Mouse (Mus musculus): Measurements from ENCODE around the gene Afdn. TPM values are rescaled to one million over a fixed set of nuclear protein-coding genes. Genes with fewer than 3 reads are reported as not detected.
A peak's percentile ranks its signal among the peaks of the same experiment; 100 is the strongest.

The Afdn gene
- polyA plus RNA-seq, 1 experiment from 2014 or later = 123 TPM

DNA sequence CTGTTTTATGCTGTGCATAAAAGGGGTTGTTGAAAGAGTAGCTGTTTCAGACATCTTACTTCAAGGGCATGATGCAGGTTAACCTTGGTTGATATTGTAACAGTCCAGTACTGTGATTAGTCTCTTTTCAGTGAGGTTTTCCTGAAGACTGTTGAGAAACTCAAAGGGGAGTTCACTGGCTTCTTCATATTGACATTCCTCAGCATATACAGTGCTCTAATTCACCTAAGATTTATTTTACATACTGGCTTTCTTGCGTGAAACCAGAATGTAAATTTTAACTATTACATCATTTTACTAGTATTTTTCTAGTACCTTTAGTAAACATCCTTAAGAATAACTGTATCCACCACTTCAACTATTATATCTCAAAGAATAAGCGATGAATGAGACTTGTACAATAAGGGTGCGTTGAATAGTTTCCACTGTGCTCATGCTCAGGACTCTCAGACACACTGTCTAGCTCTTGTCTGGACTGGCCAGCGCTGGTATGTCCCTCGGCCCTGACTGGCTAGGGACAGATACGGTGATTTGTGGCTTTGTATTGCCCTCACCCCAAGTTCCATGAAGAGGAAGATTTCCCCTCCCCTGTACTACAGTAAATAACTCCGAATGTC is 129.6 kb downstream of the Afdn start:
- peak; percentile 76 for DNase-seq (ENCODE audit: low spot score, missing footprints)
- Histone ChIP-seq H3K27ac (ENCODE audit: low read depth, low read length) (no peak overlapping the region), H3K9me3 (ENCODE audit: control insufficient read depth, low read length) (no peaks in the 10 kb centered on the region), H3K4me3 (ENCODE audit: low read depth, low read length) (no peak overlapping the region), H3K4me1 (ENCODE audit: control insufficient read depth, insufficient read depth, low read length) (no peaks in the 10 kb centered on the region), H3K36me3 (ENCODE audit: control insufficient read depth, insufficient read depth, low read length) (peaks cover 8% of the 10 kb centered on the region; the same call in 1 of the 2 replicates), H3K4me2 (no peak overlapping the region), H3K9ac (ENCODE audit: low read length) (no peak overlapping the region), H3K27me3 (ENCODE audit: control insufficient read depth, insufficient read depth, low read length) (no peaks in the 10 kb centered on the region)
- ATAC-seq (ENCODE audit: low FRiP score) = no peak
- WGBS = 94% methylated on average over 7 of the region's 7 CpGs

DNA sequence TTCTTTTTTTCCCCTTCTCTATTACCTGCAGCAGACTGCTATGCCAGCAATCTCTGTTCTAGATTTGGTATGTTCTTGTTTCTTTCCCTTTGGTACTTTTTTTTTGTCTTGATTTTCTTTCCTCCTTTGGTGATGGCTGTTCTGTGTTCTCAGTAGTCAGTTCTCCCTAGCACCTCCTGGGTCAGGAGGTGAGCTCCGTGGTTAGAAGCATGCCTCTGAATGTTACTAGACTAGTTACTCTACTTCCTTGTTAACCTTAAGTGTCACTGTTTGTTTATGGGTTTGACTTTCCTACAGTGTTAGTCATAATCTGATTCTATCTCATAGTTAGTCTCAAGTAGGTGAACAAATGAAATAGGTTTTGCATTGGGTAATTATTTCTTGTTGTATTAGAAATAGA is 130.6 kb downstream of the Afdn start:
- H3K27me3 ChIP-seq (ENCODE audit: control insufficient read depth, insufficient read depth, low read length) = no peaks in the 10 kb centered on the region
- H3K4me1 ChIP-seq (ENCODE audit: control insufficient read depth, insufficient read depth, low read length) = no peaks in the 10 kb centered on the region
- DNase-seq (ENCODE audit: low spot score, missing footprints) (peak; percentile 45), ATAC-seq (ENCODE audit: low FRiP score) (no peak)
- H3K36me3 ChIP-seq (ENCODE audit: control insufficient read depth, insufficient read depth, low read length) = peaks cover 8% of the 10 kb centered on the region; the same call in 1 of the 2 replicates
- no peak overlapping the region for H3K27ac ChIP-seq (ENCODE audit: low read depth, low read length)
- no peak overlapping the region for H3K4me2 ChIP-seq
- 92% methylated on average over 1 of the region's 1 CpGs for WGBS
- H3K9me3 ChIP-seq (ENCODE audit: control insufficient read depth, low read length) = no peaks in the 10 kb centered on the region
- no peak overlapping the region for H3K4me3 ChIP-seq (ENCODE audit: low read depth, low read length)
- H3K9ac ChIP-seq (ENCODE audit: low read length) = no peak overlapping the region

DNA sequence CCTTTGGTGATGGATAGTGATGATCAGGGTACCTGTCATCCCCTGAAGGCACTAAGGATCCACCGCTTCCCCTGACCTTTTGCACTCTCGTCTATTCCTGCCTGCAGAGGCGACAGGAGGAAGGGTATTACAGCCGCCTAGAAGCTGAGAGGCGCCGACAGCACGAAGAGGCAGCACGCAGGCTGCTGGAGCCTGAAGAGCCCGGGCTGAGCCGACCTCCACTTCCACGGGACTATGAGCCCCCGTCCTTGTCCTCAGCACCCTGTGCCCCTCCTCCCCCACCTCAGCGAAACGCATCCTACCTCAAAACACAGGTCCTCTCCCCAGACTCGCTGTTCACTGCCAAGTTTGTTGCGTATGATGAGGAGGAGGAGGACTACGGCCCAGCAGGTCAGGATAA is 138.5 kb downstream of the Afdn start:
- WGBS = 88% methylated on average over 17 of the region's 17 CpGs
- H3K27ac ChIP-seq (ENCODE audit: low read depth, low read length) = no peak overlapping the region

DNA sequence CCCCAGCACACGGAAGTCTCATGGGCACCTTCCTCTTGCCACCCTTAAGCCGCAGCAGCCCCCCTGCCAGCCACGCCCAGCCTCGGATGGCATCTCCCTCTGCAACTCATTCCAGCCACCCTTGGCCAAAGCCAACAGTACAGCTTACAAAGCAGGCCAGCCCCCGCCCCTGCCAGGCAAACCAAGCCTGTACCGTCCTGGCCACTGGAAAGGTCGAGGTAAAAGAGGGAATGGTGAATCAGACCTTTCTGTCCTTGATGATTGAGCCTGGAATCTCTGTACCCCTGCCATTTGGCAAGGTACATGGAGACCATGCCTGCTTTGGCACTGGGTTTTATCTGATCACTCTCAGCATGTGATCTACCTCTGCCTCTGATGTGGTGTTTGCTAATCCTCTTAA is 138.9 kb downstream of the Afdn start:
- DNase-seq (ENCODE audit: low spot score, missing footprints) (no peak), ATAC-seq (ENCODE audit: low FRiP score) (no peak)
- Histone ChIP-seq H3K9ac (ENCODE audit: low read length) (no peak overlapping the region), H3K36me3 (ENCODE audit: control insufficient read depth, insufficient read depth, low read length) (peaks cover 12% of the 10 kb centered on the region), H3K4me1 (ENCODE audit: control insufficient read depth, insufficient read depth, low read length) (no peaks in the 10 kb centered on the region), H3K27me3 (ENCODE audit: control insufficient read depth, insufficient read depth, low read length) (no peaks in the 10 kb centered on the region), H3K4me2 (no peak overlapping the region), H3K27ac (ENCODE audit: low read depth, low read length) (no peak overlapping the region), H3K4me3 (ENCODE audit: low read depth, low read length) (no peak overlapping the region), H3K9me3 (ENCODE audit: control insufficient read depth, low read length) (no peaks in the 10 kb centered on the region)
- WGBS = 91% methylated on average over 7 of the region's 7 CpGs

More for the DNA sequence above, 138.5 kb downstream of the Afdn start:
- no peak overlapping the region for H3K9ac ChIP-seq (ENCODE audit: low read length)
- H3K27me3 ChIP-seq (ENCODE audit: control insufficient read depth, insufficient read depth, low read length) = no peaks in the 10 kb centered on the region
- DNase-seq (ENCODE audit: low spot score, missing footprints) = peak; percentile 19
- peaks cover 12% of the 10 kb centered on the region for H3K36me3 ChIP-seq (ENCODE audit: control insufficient read depth, insufficient read depth, low read length)
- ATAC-seq (ENCODE audit: low FRiP score) = no peak
- no peak overlapping the region for H3K4me3 ChIP-seq (ENCODE audit: low read depth, low read length)
- no peaks in the 10 kb centered on the region for H3K9me3 ChIP-seq (ENCODE audit: control insufficient read depth, low read length)
- H3K4me1 ChIP-seq (ENCODE audit: control insufficient read depth, insufficient read depth, low read length) = no peaks in the 10 kb centered on the region
- H3K4me2 ChIP-seq = no peak overlapping the region

DNA sequence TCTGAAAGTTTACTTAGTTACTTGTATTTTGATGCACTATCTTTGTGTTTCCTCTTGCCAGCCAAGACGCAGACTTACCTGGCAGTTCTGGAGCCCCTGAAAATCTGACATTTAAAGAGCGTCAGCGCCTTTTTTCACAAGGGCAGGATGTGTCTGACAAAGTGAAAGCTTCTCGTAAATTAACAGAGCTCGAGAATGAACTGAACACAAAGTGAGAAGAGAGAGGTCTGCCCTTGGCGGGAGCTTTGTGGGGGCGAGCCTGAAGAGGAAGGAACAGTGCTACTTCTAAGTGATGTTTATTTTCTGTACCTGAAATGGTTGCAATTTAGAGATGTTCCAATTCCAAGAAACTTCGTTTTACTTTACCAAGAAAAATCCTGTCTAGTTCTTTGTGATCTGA is 143.5 kb downstream of the Afdn start:
- ATAC-seq (ENCODE audit: low FRiP score) = no peak
- Histone ChIP-seq H3K4me3 (ENCODE audit: low read depth, low read length) (no peak overlapping the region), H3K9ac (ENCODE audit: low read length) (no peak overlapping the region), H3K4me1 (ENCODE audit: control insufficient read depth, insufficient read depth, low read length) (no peaks in the 10 kb centered on the region), H3K9me3 (ENCODE audit: control insufficient read depth, low read length) (no peaks in the 10 kb centered on the region), H3K27ac (ENCODE audit: low read depth, low read length) (no peak overlapping the region), H3K4me2 (no peak overlapping the region), H3K27me3 (ENCODE audit: control insufficient read depth, insufficient read depth, low read length) (no peaks in the 10 kb centered on the region), H3K36me3 (ENCODE audit: control insufficient read depth, insufficient read depth, low read length) (peaks cover 13% of the 10 kb centered on the region)
- DNase-seq (ENCODE audit: low spot score, missing footprints) = peak; percentile 45
- WGBS = 94% methylated on average over 8 of the region's 8 CpGs

DNA sequence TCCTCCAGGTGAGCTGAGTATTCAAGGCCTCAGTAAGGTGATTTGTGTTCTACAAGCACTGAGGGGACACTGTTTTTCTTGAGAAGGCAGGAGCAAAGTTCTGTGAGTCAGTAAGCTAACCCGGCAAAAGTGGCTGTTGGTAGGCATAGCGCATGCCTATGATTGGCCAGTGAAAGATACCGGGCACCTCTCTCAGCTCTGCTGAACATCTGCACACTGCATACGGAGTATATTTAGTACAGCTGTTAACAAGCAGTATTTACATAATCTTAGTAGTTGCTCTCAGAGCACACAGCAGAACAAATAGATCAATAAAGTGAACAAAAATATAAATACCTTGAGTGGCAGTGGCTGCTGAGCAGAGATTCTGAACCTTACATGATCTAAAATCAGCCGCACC is 146.7 kb downstream of the Afdn start:
- Histone ChIP-seq H3K9me3 (ENCODE audit: control insufficient read depth, low read length) (no peaks in the 10 kb centered on the region), H3K27ac (ENCODE audit: low read depth, low read length) (no peak overlapping the region), H3K9ac (ENCODE audit: low read length) (no peak overlapping the region), H3K36me3 (ENCODE audit: control insufficient read depth, insufficient read depth, low read length) (peaks cover 7% of the 10 kb centered on the region), H3K4me3 (ENCODE audit: low read depth, low read length) (no peak overlapping the region), H3K4me2 (no peak overlapping the region), H3K27me3 (ENCODE audit: control insufficient read depth, insufficient read depth, low read length) (no peaks in the 10 kb centered on the region), H3K4me1 (ENCODE audit: control insufficient read depth, insufficient read depth, low read length) (no peaks in the 10 kb centered on the region)
- 96% methylated on average over 5 of the region's 5 CpGs for WGBS
- no peak for ATAC-seq (ENCODE audit: low FRiP score)
- peak; percentile 69 for DNase-seq (ENCODE audit: low spot score, missing footprints)

DNA sequence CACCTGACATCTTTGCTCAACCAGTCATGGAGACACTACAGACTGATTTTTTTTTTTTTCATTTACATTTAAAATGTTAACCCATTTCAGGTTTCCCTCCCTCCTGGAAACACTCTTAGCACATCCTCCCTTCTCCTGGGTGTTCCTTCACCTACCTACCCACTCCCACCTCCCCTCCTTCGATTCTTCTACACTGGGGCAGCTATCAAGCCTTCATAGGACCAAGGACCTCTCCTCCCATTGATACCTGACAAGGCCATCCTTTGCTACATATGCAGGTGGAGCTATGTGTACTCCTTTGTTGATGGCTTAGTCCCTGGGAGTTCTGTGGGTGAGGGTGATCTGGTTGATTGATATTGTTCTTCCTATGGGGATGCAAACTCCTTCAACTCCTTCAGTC is 147.3 kb downstream of the Afdn start:
- peaks cover 7% of the 10 kb centered on the region for H3K36me3 ChIP-seq (ENCODE audit: control insufficient read depth, insufficient read depth, low read length)
- WGBS = 88% methylated on average over 1 of the region's 1 CpGs
- ATAC-seq (ENCODE audit: low FRiP score) = no peak

DNA sequence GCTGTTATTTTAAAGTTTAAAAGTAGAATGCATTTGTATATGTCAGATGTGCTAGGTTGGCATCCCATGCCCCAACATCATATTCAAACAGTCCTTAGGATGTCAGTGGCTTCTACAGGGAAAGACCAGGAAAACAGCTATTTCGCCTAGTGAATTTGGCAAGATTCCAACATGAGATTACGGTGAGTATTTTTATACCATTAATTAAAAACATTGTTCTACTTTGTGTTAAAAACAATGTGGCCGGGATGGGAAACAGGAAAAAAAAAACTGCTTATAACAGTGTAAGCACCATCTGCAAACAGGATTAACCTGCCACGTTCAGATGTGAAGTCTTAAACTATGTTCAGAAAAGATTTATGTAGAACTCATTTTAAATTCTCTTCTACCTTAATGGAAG is 153.6 kb downstream of the Afdn start:
- ATAC-seq (ENCODE audit: low FRiP score) (no peak), DNase-seq (ENCODE audit: low spot score, missing footprints) (peak; percentile 6)
- H3K9ac ChIP-seq (ENCODE audit: low read length) = no peak overlapping the region
- WGBS = 75% methylated on average over 4 of the region's 4 CpGs
- H3K4me3 ChIP-seq (ENCODE audit: low read depth, low read length) = no peak overlapping the region
- no peaks in the 10 kb centered on the region for H3K9me3 ChIP-seq (ENCODE audit: control insufficient read depth, low read length)
- no peak overlapping the region for H3K27ac ChIP-seq (ENCODE audit: low read depth, low read length)
- H3K36me3 ChIP-seq (ENCODE audit: control insufficient read depth, insufficient read depth, low read length) = no peaks in the 10 kb centered on the region
- H3K4me1 ChIP-seq (ENCODE audit: control insufficient read depth, insufficient read depth, low read length) = no peaks in the 10 kb centered on the region
- H3K27me3 ChIP-seq (ENCODE audit: control insufficient read depth, insufficient read depth, low read length) = no peaks in the 10 kb centered on the region
- no peak overlapping the region for H3K4me2 ChIP-seq

More for the DNA sequence above, 147.3 kb downstream of the Afdn start:
- no peak overlapping the region for H3K4me3 ChIP-seq (ENCODE audit: low read depth, low read length)
- no peak overlapping the region for H3K4me2 ChIP-seq
- H3K27me3 ChIP-seq (ENCODE audit: control insufficient read depth, insufficient read depth, low read length) = no peaks in the 10 kb centered on the region
- H3K9ac ChIP-seq (ENCODE audit: low read length) = no peak overlapping the region
- no peaks in the 10 kb centered on the region for H3K9me3 ChIP-seq (ENCODE audit: control insufficient read depth, low read length)
- no peaks in the 10 kb centered on the region for H3K4me1 ChIP-seq (ENCODE audit: control insufficient read depth, insufficient read depth, low read length)
- peak; percentile 77 for DNase-seq (ENCODE audit: low spot score, missing footprints)
- no peak overlapping the region for H3K27ac ChIP-seq (ENCODE audit: low read depth, low read length)

DNA sequence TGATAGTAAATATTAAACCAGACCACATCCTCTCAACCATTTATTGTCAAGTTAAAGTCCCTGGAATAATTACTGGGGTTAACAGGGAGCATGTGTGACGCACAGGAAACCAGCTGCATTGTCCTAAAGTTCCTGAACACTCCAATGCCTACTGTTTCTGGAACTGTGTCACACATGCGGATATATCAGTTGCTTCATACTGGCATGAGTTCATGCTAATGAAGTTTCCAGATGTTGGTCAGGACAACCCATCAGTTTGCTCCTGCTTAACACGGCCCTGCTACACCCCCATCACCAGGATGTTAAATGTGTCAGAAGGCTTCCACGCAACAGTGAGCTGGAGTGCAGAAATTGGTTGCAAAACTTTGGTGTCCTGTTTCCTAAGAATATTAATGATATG is 154.2 kb downstream of the Afdn start:
- Histone ChIP-seq H3K4me1 (ENCODE audit: control insufficient read depth, insufficient read depth, low read length) (no peaks in the 10 kb centered on the region), H3K4me2 (no peak overlapping the region), H3K9me3 (ENCODE audit: control insufficient read depth, low read length) (no peaks in the 10 kb centered on the region), H3K4me3 (ENCODE audit: low read depth, low read length) (no peak overlapping the region), H3K27ac (ENCODE audit: low read depth, low read length) (no peak overlapping the region), H3K36me3 (ENCODE audit: control insufficient read depth, insufficient read depth, low read length) (no peaks in the 10 kb centered on the region), H3K27me3 (ENCODE audit: control insufficient read depth, insufficient read depth, low read length) (no peaks in the 10 kb centered on the region), H3K9ac (ENCODE audit: low read length) (no peak overlapping the region)
- 81% methylated on average over 4 of the region's 4 CpGs for WGBS
- ATAC-seq (ENCODE audit: low FRiP score) (no peak), DNase-seq (ENCODE audit: low spot score, missing footprints) (peak; percentile 62)

All from midbrain, embryonic 11.5 days (tissue).